Comparison of ENCODE assay signal across 15 mouse cellular contexts in the genomic region with DNA sequence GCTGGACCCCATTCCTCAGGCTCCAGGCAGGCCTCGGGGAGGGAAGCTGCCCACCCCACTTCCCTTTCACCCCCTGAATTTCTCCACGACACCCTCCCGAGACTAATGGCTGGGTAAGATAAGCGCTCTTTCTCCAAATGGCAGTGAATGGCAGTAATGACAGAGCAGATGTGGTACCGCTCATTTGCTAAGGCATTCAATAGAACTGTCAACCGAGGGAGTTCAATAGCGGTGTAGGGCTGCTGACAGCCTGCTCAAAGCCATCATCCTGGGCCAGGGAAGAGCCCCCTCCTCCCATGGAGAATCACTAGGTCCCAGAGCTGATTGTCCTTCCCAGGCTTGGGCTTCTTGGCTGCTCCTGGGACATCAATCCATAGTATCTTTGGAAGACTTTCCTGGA. TPM values are rescaled to one million over a fixed set of nuclear protein-coding genes. Genes with fewer than 3 reads are reported as not detected.
DNase-seq lines count a peak whose midpoint lies in the region; ATAC-seq and TF ChIP-seq lines count a peak whose summit lies in the region.
"Had no signal": no experiment of that assay in that cellular context is flagged by ENCODE, and none has a peak within 500 bp of the region (broad histone marks: within the 10 kb centered on the region; RNA-seq: fewer than 3 reads in every experiment).

No protein-coding gene starts in this region.

- no peak for TF ChIP-seq POLR2A in cerebellum, adult 2 months (IDR thresholded peaks at IDR 0.05; ENCODE audit: borderline replicate concordance, insufficient read depth, low read length)

- H3K4me3 ChIP-seq in cerebellum, adult 2 months (replicated peaks; ENCODE audit: insufficient read depth, low read depth, low read length) = no peak overlapping the region
- no peak overlapping the region for H3K4me3 ChIP-seq in forebrain, embryonic 14.5 days (ENCODE audit: low read depth, low read length)
- H3K4me3 ChIP-seq in hindbrain, embryonic 16.5 days (ENCODE audit: low read length) = no peak overlapping the region
- H3K4me3 ChIP-seq in neural tube, embryonic 12.5 days = no peak overlapping the region
- H3K4me3 ChIP-seq in intestine, postnatal 0 days (ENCODE audit: low read depth, low read length) = no peak overlapping the region
- H3K4me3 ChIP-seq: heart, embryonic 15.5 days had no signal

- peak overlapping the region; percentile 18; the same call in 1 of the 2 replicates for H3K27ac ChIP-seq in cerebellum, adult 2 months (ENCODE audit: insufficient read depth, low read length)
- peak overlapping the region; percentile 91 for H3K27ac ChIP-seq in forebrain, embryonic 14.5 days (ENCODE audit: low read depth, low read length)
- peak overlapping the region; percentile 57 for H3K27ac ChIP-seq in hindbrain, embryonic 16.5 days (ENCODE audit: low read depth, low read length)
- H3K27ac ChIP-seq in neural tube, embryonic 12.5 days = no peak overlapping the region
- no peak overlapping the region for H3K27ac ChIP-seq in intestine, postnatal 0 days (ENCODE audit: low read depth, low read length)
- H3K27ac ChIP-seq: heart, embryonic 15.5 days; kidney, postnatal 0 days; liver, embryonic 14.5 days had no signal

- 74% methylated on average over 7 of the region's 7 CpGs for WGBS in cerebellum, adult 2 months
- 4% methylated on average over 7 of the region's 7 CpGs for WGBS in forebrain, embryonic 14.5 days
- WGBS in hindbrain, embryonic 16.5 days = 13% methylated on average over 7 of the region's 7 CpGs
- 9% methylated on average over 7 of the region's 7 CpGs for WGBS in neural tube, embryonic 12.5 days
- WGBS in intestine, postnatal 0 days = 49% methylated on average over 7 of the region's 7 CpGs

- peak overlapping the region; percentile 32 for H3K4me2 ChIP-seq in forebrain, embryonic 14.5 days (ENCODE audit: low read length)
- peak overlapping the region; percentile 4; the same call in 1 of the 2 replicates for H3K4me2 ChIP-seq in hindbrain, embryonic 16.5 days (ENCODE audit: low read length)
- 0 out of 2 replicates have a peak overlapping the region, but pooled peaks have one; percentile 16 for H3K4me2 ChIP-seq in neural tube, embryonic 12.5 days (replicated peaks)
- no peak overlapping the region for H3K4me2 ChIP-seq in intestine, postnatal 0 days (replicated peaks; ENCODE audit: low read depth)
- H3K4me2 ChIP-seq: heart, embryonic 15.5 days had no signal

- H3K36me3 ChIP-seq in forebrain, embryonic 14.5 days (ENCODE audit: control insufficient read depth, insufficient read depth, low read length) = peaks cover 3% of the 10 kb centered on the region
- H3K36me3 ChIP-seq in hindbrain, embryonic 16.5 days (ENCODE audit: control insufficient read depth, insufficient read depth, low read length) = no peaks in the 10 kb centered on the region
- H3K36me3 ChIP-seq in neural tube, embryonic 12.5 days = no peaks in the 10 kb centered on the region
- H3K36me3 ChIP-seq in intestine, postnatal 0 days (ENCODE audit: control insufficient read depth, insufficient read depth) = no peaks in the 10 kb centered on the region
- H3K36me3 ChIP-seq: heart, embryonic 15.5 days had no signal

- TF ChIP-seq CTCF in cerebellum, adult 2 months (IDR thresholded peaks at IDR 0.05; ENCODE audit: borderline replicate concordance, insufficient read depth, low read depth, low read length) = no peak
- TF ChIP-seq CTCF in intestine, postnatal 0 days (IDR thresholded peaks at IDR 0.05; ENCODE audit: low read depth) = no peak

- H3K9ac ChIP-seq in forebrain, embryonic 14.5 days (ENCODE audit: low read length) = no peak overlapping the region
- H3K9ac ChIP-seq in hindbrain, embryonic 16.5 days (ENCODE audit: low read depth, low read length) = no peak overlapping the region
- H3K9ac ChIP-seq in neural tube, embryonic 12.5 days = peak overlapping the region; percentile 1; the same call in 1 of the 2 replicates
- H3K9ac ChIP-seq in intestine, postnatal 0 days (ENCODE audit: low read depth, low read length) = no peak overlapping the region
- H3K9ac ChIP-seq: heart, embryonic 15.5 days; liver, embryonic 14.5 days had no signal

- no peak for DNase-seq in cerebellum, adult 2 months
- DNase-seq in cerebellum, postnatal 4 days (ENCODE audit: low spot score in 2 of 2) = no peak
- peak; percentile 88 for DNase-seq in forebrain, embryonic 14.5 days (ENCODE audit: low spot score)
- no peak for DNase-seq in kidney, adult 11 months
- DNase-seq in cerebellum, adult 11 months = no peak
- DNase-seq: cerebellum, adult 8-10 months; right cerebral cortex, postnatal 25 days; thymus, adult 18-20 months had no signal

- peaks cover 12% of the 10 kb centered on the region for H3K4me1 ChIP-seq in cerebellum, adult 2 months (ENCODE audit: control insufficient read depth, insufficient read depth, low read length)
- peaks cover 74% of the 10 kb centered on the region for H3K4me1 ChIP-seq in forebrain, embryonic 14.5 days (ENCODE audit: control insufficient read depth, insufficient read depth, low read length)
- peaks cover 95% of the 10 kb centered on the region for H3K4me1 ChIP-seq in hindbrain, embryonic 16.5 days (ENCODE audit: control insufficient read depth, insufficient read depth, low read depth, low read length)
- H3K4me1 ChIP-seq in neural tube, embryonic 12.5 days = peaks cover 58% of the 10 kb centered on the region
- H3K4me1 ChIP-seq in intestine, postnatal 0 days (replicated peaks; ENCODE audit: control insufficient read depth, insufficient read depth, low read length) = no peaks in the 10 kb centered on the region
- H3K4me1 ChIP-seq: heart, embryonic 15.5 days had no signal

- no peaks in the 10 kb centered on the region for H3K27me3 ChIP-seq in cerebellum, adult 2 months (ENCODE audit: control insufficient read depth, insufficient read depth, low read length)
- no peaks in the 10 kb centered on the region for H3K27me3 ChIP-seq in forebrain, embryonic 14.5 days (replicated peaks; ENCODE audit: control insufficient read depth, insufficient read depth, low read length)
- no peaks in the 10 kb centered on the region for H3K27me3 ChIP-seq in hindbrain, embryonic 16.5 days (replicated peaks; ENCODE audit: control insufficient read depth, insufficient read depth, low read length)
- peaks cover 16% of the 10 kb centered on the region for H3K27me3 ChIP-seq in neural tube, embryonic 12.5 days (replicated peaks)
- H3K27me3 ChIP-seq in intestine, postnatal 0 days (replicated peaks; ENCODE audit: control insufficient read depth, insufficient read depth, low read length) = peaks cover 28% of the 10 kb centered on the region

- no peaks in the 10 kb centered on the region for H3K9me3 ChIP-seq in forebrain, embryonic 14.5 days (replicated peaks; ENCODE audit: control insufficient read depth, low read length)
- H3K9me3 ChIP-seq in hindbrain, embryonic 16.5 days (ENCODE audit: control insufficient read depth, low read length) = no peaks in the 10 kb centered on the region
- H3K9me3 ChIP-seq in neural tube, embryonic 12.5 days = no peaks in the 10 kb centered on the region
- no peaks in the 10 kb centered on the region for H3K9me3 ChIP-seq in intestine, postnatal 0 days (ENCODE audit: control insufficient read depth)
- H3K9me3 ChIP-seq: heart, embryonic 15.5 days had no signal

- peak; percentile 82 for ATAC-seq in forebrain, embryonic 14.5 days
- no peak; the same call in 1 of the 2 replicates for ATAC-seq in hindbrain, embryonic 16.5 days
- ATAC-seq in neural tube, embryonic 12.5 days (ENCODE audit: low FRiP score, low read depth) = no peak
- no peak for ATAC-seq in intestine, postnatal 0 days

RNA-seq across cellular contexts. Expression of a gene that starts 6.7 kb away (rescaled TPM):
- 483 and 522 TPM in 2 replicates for polyA plus RNA-seq in cerebellum, adult 2 months (2012; rRNA removed)
- polyA plus RNA-seq in forebrain, embryonic 14.5 days (2014; fragmentation: Nextera tagmentation; extraction: Ambion mirVana) = 74.0 and 95.1 TPM in 2 replicates
- polyA plus RNA-seq in hindbrain, embryonic 16.5 days (2015; fragmentation: Nextera tagmentation; extraction: Ambion mirVana) = 166 and 172 TPM in 2 replicates
- 32.4 and 35.4 TPM in 2 replicates for polyA plus RNA-seq in neural tube, embryonic 12.5 days (2016; fragmentation: Nextera tagmentation; extraction: Ambion mirVana)
- polyA plus RNA-seq in intestine, postnatal 0 days (2015; fragmentation: Nextera tagmentation; extraction: Ambion mirVana) = not detected in 2 replicates
- polyA plus RNA-seq: intestine, embryonic 14.5 days had no signal

Comparison
In these comparisons a context has a peak if more than half of its experiments do, and no peak if none do; other contexts are left out.
1. H3K27ac ChIP-seq: peak in cerebellum, adult 2 months (single experiment), forebrain, embryonic 14.5 days (single experiment) and hindbrain, embryonic 16.5 days (single experiment); none in neural tube, embryonic 12.5 days (single experiment) and intestine, postnatal 0 days (single experiment).
2. RNA of a gene that starts 6.7 kb away (polyA plus RNA-seq): 483 to 522 TPM in cerebellum, adult 2 months, 166 to 172 TPM in hindbrain, embryonic 16.5 days, 74.0 to 95.1 TPM in forebrain, embryonic 14.5 days and 32.4 to 35.4 TPM in neural tube, embryonic 12.5 days; not detected in intestine, postnatal 0 days; every median in the first group is over 10 times any median in the second.